Mouse (Mus musculus) heart, embryonic 14.5 days (tissue): Measurements from ENCODE around the gene Sycn. TPM values are rescaled to one million over a fixed set of nuclear protein-coding genes. Genes with fewer than 3 reads are reported as not detected.

ENCODE experiments used
- ATAC-seq: fragments of 200-750 bp; cut with Nextera tagmentation; 2 replicates; pipeline ENCODE4 v1.8.0; 2017; ENCODE audit warnings: low read depth, moderate TSS enrichment; ENCODE audit not compliant: insufficient number of reproducible peaks, insufficient read depth, low FRiP score
- H3K27ac ChIP-seq, 2 experiments: fragments of 200-500 bp in 1 of 2; fragments of 300-500 bp in 1 of 2; sonication (generic) in 1 of 2; replicated peaks in 1 of 2; 2 replicates each; pipeline ENCODE4 v1.5.1; 2012 to 2014; ENCODE audit warnings: low read depth in 2 of 2, low read length in 2 of 2, control low read depth in 1 of 2, mild to moderate bottlenecking in 1 of 2, mixed read lengths in 1 of 2; ENCODE audit not compliant: control insufficient read depth in 1 of 2, insufficient read depth in 1 of 2
- H3K27me3 ChIP-seq: fragments of 300-500 bp; sonication (generic); 2 replicates; pipeline ENCODE4 v1.6.1; 2014; ENCODE audit warnings: mild to moderate bottlenecking, low read length, control low read depth; ENCODE audit not compliant: control insufficient read depth, insufficient read depth
- H3K36me3 ChIP-seq: fragments of 300-500 bp; sonication (generic); 2 replicates; pipeline ENCODE4 v1.6.1; 2014; ENCODE audit warnings: mild to moderate bottlenecking, control low read depth, low read length, mixed read lengths; ENCODE audit not compliant: control insufficient read depth, insufficient read depth
- H3K4me1 ChIP-seq, 2 experiments: fragments of 200-500 bp in 1 of 2; fragments of 300-500 bp in 1 of 2; sonication (generic) in 1 of 2; 2 replicates each; pipeline ENCODE4 v1.6.1; 2012 to 2014; ENCODE audit warnings: low read length in 2 of 2, control low read depth in 1 of 2, mixed read lengths in 1 of 2; ENCODE audit not compliant: control insufficient read depth in 2 of 2, insufficient read depth in 2 of 2
- H3K4me2 ChIP-seq: fragments of 300-500 bp; sonication (generic); 2 replicates; pipeline ENCODE4 v1.6.1; 2014; ENCODE audit warnings: mild to moderate bottlenecking, low read length
- H3K4me3 ChIP-seq, 2 experiments: fragments of 200-500 bp in 1 of 2; fragments of 300-500 bp in 1 of 2; sonication (generic) in 1 of 2; 2 replicates each; pipeline ENCODE4 v1.5.1; 2012 to 2014; ENCODE audit warnings: low read length in 2 of 2, mild to moderate bottlenecking in 2 of 2, control low read depth in 1 of 2, low read depth in 1 of 2, moderate library complexity in 1 of 2; ENCODE audit not compliant: control insufficient read depth in 1 of 2, insufficient read depth in 1 of 2
- H3K9ac ChIP-seq: fragments of 300-500 bp; sonication (generic); 2 replicates; pipeline ENCODE4 v1.6.1; 2014; ENCODE audit warnings: mild to moderate bottlenecking, low read length
- H3K9me3 ChIP-seq: fragments of 300-500 bp; sonication (generic); 2 replicates; pipeline ENCODE4 v1.6.1; 2016; ENCODE audit warnings: low read length, control low read depth; ENCODE audit not compliant: control insufficient read depth
- WGBS: fragments of 180-500 bp; shearing (Covaris S2); extraction: QIAGEN DNeasy Blood & Tissue Kit; methylation state at CpG from one replicate; pipeline ENCODE4 v1.1.7; 2014; 5-methylcytosine and 5-hydroxymethylcytosine counted together
- microRNA-seq: library from miRNA; unstranded; fragments of <30 nt; microRNA quantifications from one replicate; pipeline ENCODE4, GENCODE M21; 2016
- polyA plus RNA-seq: library from polyadenylated mRNA; unstranded; fragments of >200 nt; fragmentation: Nextera tagmentation; extraction: Ambion mirVana; gene quantifications from 2 replicates; pipeline ENCODE4 v1.2.1, GENCODE M21; 2014

The Sycn gene
- polyA plus RNA-seq, 1 experiment from 2014 or later: not detected

- Histone ChIP-seq H3K4me1 (peaks cover 44 to 56% of the 10 kb centered on the region in 2 experiments), H3K36me3 (no peaks in the 10 kb centered on the region), H3K4me2 (peak overlapping the region; percentile 6; the same call in 1 of the 2 replicates), H3K9me3 (no peaks in the 10 kb centered on the region), H3K27me3 (no peaks in the 10 kb centered on the region), H3K27ac (peak overlapping the region; percentile 79 to 82), H3K9ac (peak overlapping the region; percentile 46; the same call in 1 of the 2 replicates), H3K4me3 (no peak overlapping the region)
- no peak; the same call in 1 of the 2 replicates for ATAC-seq
- 33% methylated on average over 6 of the region's 6 CpGs for WGBS
Observed at GRCm38 (mm10) chr7:28586663-28587411, 46.2 kb downstream of the Sycn start.

GRCm38 (mm10) chr7:28587644-28588043 lies 47.0 kb downstream of the Sycn start:
- Histone ChIP-seq H3K4me3 (no peak overlapping the region), H3K36me3 (no peaks in the 10 kb centered on the region), H3K27me3 (no peaks in the 10 kb centered on the region), H3K9me3 (no peaks in the 10 kb centered on the region), H3K4me2 (0 out of 2 replicates have a peak overlapping the region, but pooled peaks have one; percentile 6), H3K27ac (peak overlapping the region; percentile 79 to 82), H3K9ac (peak overlapping the region; percentile 14; the same call in 1 of the 2 replicates), H3K4me1 (peaks cover 50 to 64% of the 10 kb centered on the region in 2 experiments)
- peak; percentile 54 for ATAC-seq

Small RNA genes within 50 kb of the gene (microRNA-seq; reads per million reads assigned to microRNA genes)
- gene Mir7049: not detected

Other genes starting within 250 kb of the Sycn start
- not detected in 2 replicates for gene Selenov, start 249.7 kb upstream of the Sycn start, polyA plus RNA-seq
- gene Dll3, start 238.6 kb upstream of the Sycn start, polyA plus RNA-seq: 0.14 TPM in 1 of 2 replicates, not detected in the other
- gene Timm50, start 228.8 kb upstream of the Sycn start, polyA plus RNA-seq: 119 and 131 TPM in 2 replicates
- gene Supt5, start 202.1 kb upstream of the Sycn start, polyA plus RNA-seq: 47.9 and 48.0 TPM in 2 replicates
- gene Rps16, start 190.2 kb upstream of the Sycn start, polyA plus RNA-seq: 731 and 789 TPM in 2 replicates
- gene Plekhg2, start 168.3 kb upstream of the Sycn start, polyA plus RNA-seq: 32.9 and 35.6 TPM in 2 replicates
- gene Zfp36, start 160.6 kb upstream of the Sycn start, polyA plus RNA-seq: 10.1 and 12.2 TPM in 2 replicates
- 50.9 and 57.7 TPM in 2 replicates for gene Med29, start 148.2 kb upstream of the Sycn start, polyA plus RNA-seq
- 61.9 and 62.5 TPM in 2 replicates for gene Paf1, start 147.9 kb upstream of the Sycn start, polyA plus RNA-seq
- gene Gmfg, start 103.4 kb upstream of the Sycn start, polyA plus RNA-seq: 8.4 and 8.6 TPM in 2 replicates
- gene Lrfn1, start 88.9 kb upstream of the Sycn start, polyA plus RNA-seq: 1.6 and 2.1 TPM in 2 replicates
- gene Ifnl2, start 30.4 kb upstream of the Sycn start, polyA plus RNA-seq: not detected in 2 replicates
- gene Ifnl3, start 18.0 kb upstream of the Sycn start, polyA plus RNA-seq: not detected in 2 replicates
- not detected in 2 replicates for gene Nccrp1, start 6.4 kb downstream of the Sycn start, polyA plus RNA-seq
- gene Samd4b, start 57.3 kb downstream of the Sycn start, polyA plus RNA-seq: 23.5 and 25.2 TPM in 2 replicates
- gene Pak4, start 57.3 kb downstream of the Sycn start, polyA plus RNA-seq: 21.1 and 22.1 TPM in 2 replicates
- not detected in 2 replicates for gene Acp7, start 90.4 kb downstream of the Sycn start, polyA plus RNA-seq
- 3.7 and 4.2 TPM in 2 replicates for gene Fbxo27, start 152.0 kb downstream of the Sycn start, polyA plus RNA-seq
- gene Fbxo17, start 175.9 kb downstream of the Sycn start, polyA plus RNA-seq: 8.0 and 8.6 TPM in 2 replicates
- 129 and 135 TPM in 2 replicates for gene Mrps12, start 200.9 kb downstream of the Sycn start, polyA plus RNA-seq
- 18.8 and 20.3 TPM in 2 replicates for gene Sars2, start 201.1 kb downstream of the Sycn start, polyA plus RNA-seq
- gene Ccer2, start 215.3 kb downstream of the Sycn start, polyA plus RNA-seq: not detected in 2 replicates
- 56.4 and 57.7 TPM in 2 replicates for gene Sirt2, start 225.8 kb downstream of the Sycn start, polyA plus RNA-seq
- 25.7 and 29.5 TPM in 2 replicates for gene Nfkbib, start 226.6 kb downstream of the Sycn start, polyA plus RNA-seq
- 2.1 and 3.7 TPM in 2 replicates for gene Rinl, start 248.1 kb downstream of the Sycn start, polyA plus RNA-seq